Mouse (Mus musculus) heart, postnatal 0 days (tissue): ENCODE measurements around the gene Bcl11b.

Source experiments
- CTCF ChIP-seq: IDR thresholded peaks from 2 replicates; pipeline ENCODE4 v1.5.1; 2016; ENCODE audit warnings: antibody characterized with exemption, control low read depth, low read depth
- EP300 ChIP-seq: IDR thresholded peaks from 2 replicates; pipeline ENCODE4 v1.6.1; 2016; ENCODE audit warnings: antibody characterized with exemption, low read depth

DNA sequence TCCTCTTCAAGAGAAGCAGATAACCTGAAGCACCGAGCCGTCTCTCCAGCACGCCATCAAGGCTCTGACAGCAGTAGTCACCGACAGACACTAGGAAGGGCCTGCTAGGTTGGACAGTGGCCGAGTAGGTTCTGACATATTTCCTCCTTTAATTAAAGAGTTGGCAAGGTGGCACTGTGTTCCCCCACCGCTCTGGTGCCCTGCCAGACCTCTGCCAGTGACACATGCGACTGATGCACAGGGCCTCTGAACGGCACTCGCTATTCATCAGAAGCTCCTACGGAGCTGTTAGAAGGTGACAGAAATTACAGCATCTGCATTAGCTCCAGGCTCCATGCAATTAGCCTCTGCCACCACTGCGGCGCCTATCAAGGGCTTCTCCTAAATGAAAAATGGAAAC lies 8.6 kb upstream of the Bcl11b start:
- TF ChIP-seq CTCF (no peak), EP300 (no peak)
